Mouse (Mus musculus): ENCODE measurements at regions not wholly inside any gene's neighbourhood (a gene's known extent, or its start where the extent isn't known, plus 50 kb on each side); places are given as distances from the start of the nearest gene placed in this dataset.

GRCm38 (mm10) chr4:127750781-127751180, 220.0 kb downstream of the CK137956 start:
- DNase-seq, result no peak

GRCm38 (mm10) chr4:127747876-127748275, 222.9 kb downstream of the CK137956 start:
- DNase-seq, result no peak

GRCm38 (mm10) chr4:127736781-127737180, 234.0 kb downstream of the CK137956 start:
- peak; percentile 27 for DNase-seq

GRCm38 (mm10) chr4:127736151-127736550, 234.6 kb downstream of the CK137956 start:
- no peak for DNase-seq

GRCm38 (mm10) chr4:127734641-127735040, 236.1 kb downstream of the CK137956 start:
- DNase-seq, result no peak

GRCm38 (mm10) chr4:127718661-127719060, 252.1 kb downstream of the CK137956 start:
- DNase-seq, result no peak

- no peak for DNase-seq
Measured at GRCm38 (mm10) chr4:127712274-127712673, 258.5 kb downstream of the CK137956 start.

- no peak for DNase-seq
Measured at GRCm38 (mm10) chr4:127710816-127711215, 259.9 kb downstream of the CK137956 start.

GRCm38 (mm10) chr4:127709746-127710145, 261.0 kb downstream of the CK137956 start:
- no peak for DNase-seq

GRCm38 (mm10) chr4:127708186-127708585, 262.6 kb downstream of the CK137956 start:
- peak; percentile 60 for DNase-seq

GRCm38 (mm10) chr4:127707126-127707525, 263.6 kb downstream of the CK137956 start:
- DNase-seq, result no peak

- DNase-seq, result peak; percentile 44
Measured at GRCm38 (mm10) chr4:127701651-127702050, 269.1 kb downstream of the CK137956 start.

- no peak for DNase-seq
Measured at GRCm38 (mm10) chr4:127689986-127690385, 280.8 kb downstream of the CK137956 start.

GRCm38 (mm10) chr4:127685021-127685420, 285.7 kb downstream of the CK137956 start:
- DNase-seq, result no peak

GRCm38 (mm10) chr4:127679391-127679790, 291.4 kb downstream of the CK137956 start:
- DNase-seq, result no peak

GRCm38 (mm10) chr4:127678437-127678836, 292.3 kb downstream of the CK137956 start:
- DNase-seq, result no peak

- DNase-seq, result no peak
Measured at GRCm38 (mm10) chr4:127675745-127676315, 294.9 kb downstream of the CK137956 start.

GRCm38 (mm10) chr4:127659950-127660349, 302.0 kb upstream of the Gjb5 start:
- DNase-seq, result peak; percentile 24

GRCm38 (mm10) chr4:127651601-127652000, 293.6 kb upstream of the Gjb5 start:
- DNase-seq, result no peak

- DNase-seq, result no peak
Measured at GRCm38 (mm10) chr4:127648011-127648410, 290.0 kb upstream of the Gjb5 start.

GRCm38 (mm10) chr4:127647189-127647588, 289.2 kb upstream of the Gjb5 start:
- no peak for DNase-seq

- peak; percentile 66 for DNase-seq
Measured at GRCm38 (mm10) chr4:127640251-127641085, 282.5 kb upstream of the Gjb5 start.

GRCm38 (mm10) chr4:127639765-127640164, 281.8 kb upstream of the Gjb5 start:
- no peak for DNase-seq

GRCm38 (mm10) chr4:127636934-127637333, 279.0 kb upstream of the Gjb5 start:
- DNase-seq, result no peak
